Mouse (Mus musculus) heart, adult 11 months (tissue): ENCODE results near the gene Srsf10.

ENCODE experiments used
- DNase-seq: peaks from one replicate; pipeline ENCODE4 v3.0.0; 2022

Srsf10 gene

GRCm38 (mm10) chr4:135856223-135857091 lies 910 bp downstream of the Srsf10 start:
- peak; percentile 97 for DNase-seq

- peak; percentile 54 for DNase-seq
Observed at GRCm38 (mm10) chr4:135857597-135858186, 2.1 kb downstream of the Srsf10 start.

GRCm38 (mm10) chr4:135868996-135869395 lies 13.4 kb downstream of the Srsf10 start:
- peak; percentile 83 for DNase-seq

- DNase-seq, result no peak
Observed at GRCm38 (mm10) chr4:135870227-135871023, 14.9 kb downstream of the Srsf10 start.

- no peak for DNase-seq
Observed at GRCm38 (mm10) chr4:135872015-135872414, 16.5 kb downstream of the Srsf10 start.

- peak; percentile 87 for DNase-seq
Observed at GRCm38 (mm10) chr4:135872589-135873391, 17.2 kb downstream of the Srsf10 start.

GRCm38 (mm10) chr4:135873526-135874202 lies 18.1 kb downstream of the Srsf10 start, which contains the start of gene Pnrc2:
Gene Pnrc2, minus strand, starts transcription at chr4:135873850.
- peak; percentile 100 for DNase-seq

- DNase-seq, result peak; percentile 93
Observed at GRCm38 (mm10) chr4:135874564-135875535, 19.3 kb downstream of the Srsf10 start.

GRCm38 (mm10) chr4:135875546-135875945 lies 20.0 kb downstream of the Srsf10 start:
- peak; percentile 90 for DNase-seq

GRCm38 (mm10) chr4:135875991-135876582 lies 20.5 kb downstream of the Srsf10 start:
- DNase-seq, result peak; percentile 97

- DNase-seq, result peak; percentile 99
Observed at GRCm38 (mm10) chr4:135876583-135877020, 21.1 kb downstream of the Srsf10 start.

- DNase-seq, result peak; percentile 89
Observed at GRCm38 (mm10) chr4:135877742-135878141, 22.2 kb downstream of the Srsf10 start.

GRCm38 (mm10) chr4:135879021-135879420 lies 23.5 kb downstream of the Srsf10 start:
- peak; percentile 79 for DNase-seq

- DNase-seq, result peak; percentile 78
Observed at GRCm38 (mm10) chr4:135880018-135880417, 24.5 kb downstream of the Srsf10 start.

- DNase-seq, result no peak
Observed at GRCm38 (mm10) chr4:135880576-135880975, 25.0 kb downstream of the Srsf10 start.

GRCm38 (mm10) chr4:135882023-135882422 lies 26.5 kb downstream of the Srsf10 start:
- no peak for DNase-seq

- DNase-seq, result peak; percentile 89
Observed at GRCm38 (mm10) chr4:135883401-135883851, 27.9 kb downstream of the Srsf10 start.

GRCm38 (mm10) chr4:135883881-135884516 lies 28.5 kb downstream of the Srsf10 start:
- DNase-seq, result peak; percentile 80

- peak; percentile 86 for DNase-seq
Observed at GRCm38 (mm10) chr4:135884531-135884930, 29.0 kb downstream of the Srsf10 start.
